Mouse (Mus musculus) lung, postnatal 0 days (tissue): ENCODE data around the gene Iqcf4.

Experiments used
- CTCF ChIP-seq: IDR thresholded peaks from 2 replicates; pipeline ENCODE4 v1.5.1; 2016; ENCODE audit warnings: antibody characterized with exemption, mild to moderate bottlenecking
- EP300 ChIP-seq: IDR thresholded peaks from 2 replicates; pipeline ENCODE4 v1.6.1; 2016; ENCODE audit warnings: antibody characterized with exemption, mild to moderate bottlenecking, control low read depth

DNA sequence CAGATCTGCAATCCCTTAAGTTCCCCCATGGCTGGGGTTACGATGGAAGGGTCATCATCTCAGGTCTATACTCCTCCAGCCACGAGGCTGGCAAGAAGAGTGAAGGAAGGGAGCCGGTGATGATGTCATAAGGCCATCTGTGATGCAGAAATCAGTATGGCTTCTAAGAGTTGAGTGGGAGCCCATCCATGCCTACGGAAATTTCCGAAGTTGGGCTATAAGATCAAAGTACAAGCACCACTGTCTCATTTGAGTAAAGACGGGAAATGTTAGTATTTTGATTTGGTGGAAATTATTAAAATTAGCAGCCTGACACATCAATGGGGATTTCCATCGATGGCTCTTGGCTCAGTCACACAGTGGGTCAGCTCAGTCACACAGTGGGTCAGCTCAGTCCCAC is at the start of gene Iqcf4:
- TF ChIP-seq CTCF = no peak
- no peak for TF ChIP-seq EP300
